Mouse (Mus musculus) liver, postnatal 0 days (tissue): ENCODE data around the gene Brd9.

Source experiments
- CTCF ChIP-seq: sonication (generic); IDR thresholded peaks from 2 replicates; pipeline ENCODE4 v1.5.1; 2016; ENCODE audit warnings: antibody characterized with exemption, low read depth
- EP300 ChIP-seq: IDR thresholded peaks from 2 replicates; pipeline ENCODE4 v1.6.1; 2016; ENCODE audit warnings: antibody characterized with exemption, low read depth, mild to moderate bottlenecking

DNA sequence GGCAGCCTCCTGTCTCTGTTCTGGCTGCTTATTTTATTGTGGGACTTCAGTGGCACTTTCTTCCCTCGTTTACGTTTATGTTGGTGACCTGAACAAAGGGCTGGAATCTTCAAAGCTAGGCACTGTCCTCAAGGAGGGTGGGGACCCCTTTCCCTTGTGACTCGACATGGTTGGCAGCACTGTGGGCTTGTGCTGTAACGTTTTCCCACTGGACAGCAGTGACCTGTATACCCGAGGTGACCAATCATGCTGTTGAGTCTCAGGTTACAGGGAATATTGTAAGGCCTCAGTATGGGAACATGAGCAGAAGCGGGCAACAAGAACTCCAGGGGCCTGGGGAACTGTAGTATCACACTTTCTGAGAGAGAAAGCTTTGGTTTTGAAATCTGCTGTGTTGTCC is 17.1 kb downstream of the Brd9 start:
- TF ChIP-seq EP300 (no peak), CTCF (no peak)
